Mouse (Mus musculus): Measurements from ENCODE around the gene Ppp1r18.

Ppp1r18 gene

DNA sequence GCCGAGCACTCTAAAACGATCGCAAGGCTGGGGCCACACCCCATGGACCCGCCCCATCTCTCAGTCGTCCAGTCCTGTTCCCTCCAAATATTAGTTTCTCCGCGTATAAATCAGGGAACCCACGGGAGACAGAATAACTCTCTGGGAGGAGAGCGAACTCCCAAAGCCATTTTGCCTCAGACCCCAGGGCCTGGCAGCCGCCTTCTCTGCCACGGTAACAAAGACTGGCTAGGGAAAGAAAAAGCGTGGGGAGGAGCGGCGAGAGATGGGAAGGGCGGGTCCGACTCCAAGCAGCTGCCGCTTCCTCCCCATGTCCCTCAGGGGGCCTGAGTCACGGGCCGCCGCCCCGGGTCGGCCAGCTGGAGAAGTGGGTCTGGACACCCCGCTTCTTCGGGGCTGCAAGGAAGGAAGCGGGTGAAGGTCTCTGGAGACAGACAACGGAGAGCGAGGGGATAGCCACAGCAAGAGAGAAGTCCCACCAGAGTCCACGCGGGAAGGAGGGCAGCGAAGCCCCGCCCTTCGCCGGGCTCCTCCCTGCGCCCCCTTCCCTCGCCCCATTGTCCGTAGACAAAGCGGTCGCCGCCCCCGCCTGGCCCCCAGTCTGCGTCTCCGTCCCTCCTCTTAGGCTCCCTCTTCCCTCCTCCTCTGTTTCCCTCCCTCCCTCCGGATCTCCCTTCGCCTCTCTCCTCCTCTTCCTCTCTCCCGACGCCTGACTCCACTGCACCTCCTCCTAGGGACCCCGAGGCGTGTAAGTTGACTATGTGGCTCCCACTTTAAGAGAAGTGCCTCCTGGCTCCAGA is at the start of gene Ppp1r18:
Ppp1r18 (plus strand) TSS at position 113 of the 800 bp plus-strand sequence.
- DNase-seq, result peak; percentile 93

DNA sequence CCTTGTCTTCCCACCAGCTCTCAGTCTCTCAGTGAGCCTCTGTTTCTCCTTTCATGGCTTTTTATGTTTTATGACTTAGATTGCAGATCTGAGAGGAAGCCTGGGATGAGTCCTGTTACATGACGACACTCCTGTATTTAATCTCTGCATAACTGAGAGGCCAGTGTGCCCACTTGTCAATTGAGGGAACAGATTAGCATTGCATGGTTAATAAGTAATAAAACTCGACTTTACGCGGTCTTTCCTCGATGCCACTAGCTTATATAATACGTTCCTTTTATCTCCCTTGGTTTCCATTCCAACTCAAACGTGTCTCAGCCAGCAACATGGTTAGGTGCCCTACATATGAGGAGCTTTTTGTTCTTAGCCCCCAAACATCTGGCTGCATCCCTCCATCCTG is 49.6 kb upstream of the Ppp1r18 start:
- no peak for DNase-seq

DNA sequence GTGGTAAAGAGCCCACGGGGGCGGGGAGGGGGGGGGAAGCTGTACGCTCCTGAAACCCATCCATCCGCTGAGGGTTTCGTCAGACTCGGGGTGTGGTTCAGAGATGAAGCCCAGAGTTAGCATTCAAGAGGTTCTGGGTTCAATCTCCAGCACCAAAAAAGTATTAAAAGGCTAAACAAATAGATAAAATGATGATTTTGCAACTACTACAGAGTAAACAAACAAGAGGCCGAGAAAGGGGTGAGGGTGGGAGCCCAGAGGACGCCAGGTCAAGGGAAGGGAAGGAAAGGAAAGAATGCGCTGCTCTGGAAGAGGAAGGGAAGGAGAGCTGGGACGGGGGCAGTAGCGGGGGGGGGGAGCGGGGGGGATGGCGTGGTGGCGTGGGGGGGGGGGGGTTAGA is 48.7 kb upstream of the Ppp1r18 start:
- no peak for DNase-seq

DNA sequence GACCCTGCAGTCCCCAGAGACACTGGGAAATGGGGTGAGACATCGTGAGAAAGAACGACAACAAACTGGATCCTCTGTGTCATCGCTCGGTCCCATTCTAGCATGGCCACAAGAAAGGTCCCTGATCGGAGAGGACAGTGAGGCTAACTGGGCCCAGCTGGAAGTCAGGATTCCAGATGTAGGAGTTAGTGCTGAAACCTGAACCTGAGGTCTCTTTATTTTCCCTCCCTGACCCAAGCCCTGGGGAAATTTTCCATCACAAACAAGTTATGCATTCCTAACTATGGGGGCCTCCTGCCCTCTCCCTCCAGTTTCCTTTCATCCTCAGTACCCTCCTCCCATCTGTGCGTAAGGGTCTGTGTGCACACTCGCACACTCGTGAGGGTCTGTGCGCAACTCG is 48.2 kb upstream of the Ppp1r18 start:
- DNase-seq, result no peak

DNA sequence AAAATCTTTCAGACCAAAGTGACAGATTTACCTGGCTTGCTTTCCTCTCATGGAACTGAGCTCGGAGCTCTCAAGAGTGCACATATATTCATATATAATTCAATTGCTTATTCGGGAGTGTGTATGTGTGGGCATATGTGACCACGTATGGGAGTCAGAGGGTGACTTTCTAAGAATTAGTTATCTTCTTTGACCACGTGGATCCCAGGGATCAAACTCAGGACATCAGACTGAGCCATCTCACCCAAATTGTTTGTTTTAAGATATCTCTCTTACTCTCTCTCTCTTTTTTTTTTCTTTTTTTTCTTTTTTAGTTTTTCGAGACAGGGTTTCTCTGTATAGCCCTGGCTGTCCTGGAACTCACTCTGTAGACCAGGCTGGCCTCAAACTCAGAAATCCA is 45.3 kb upstream of the Ppp1r18 start:
- no peak for DNase-seq

DNA sequence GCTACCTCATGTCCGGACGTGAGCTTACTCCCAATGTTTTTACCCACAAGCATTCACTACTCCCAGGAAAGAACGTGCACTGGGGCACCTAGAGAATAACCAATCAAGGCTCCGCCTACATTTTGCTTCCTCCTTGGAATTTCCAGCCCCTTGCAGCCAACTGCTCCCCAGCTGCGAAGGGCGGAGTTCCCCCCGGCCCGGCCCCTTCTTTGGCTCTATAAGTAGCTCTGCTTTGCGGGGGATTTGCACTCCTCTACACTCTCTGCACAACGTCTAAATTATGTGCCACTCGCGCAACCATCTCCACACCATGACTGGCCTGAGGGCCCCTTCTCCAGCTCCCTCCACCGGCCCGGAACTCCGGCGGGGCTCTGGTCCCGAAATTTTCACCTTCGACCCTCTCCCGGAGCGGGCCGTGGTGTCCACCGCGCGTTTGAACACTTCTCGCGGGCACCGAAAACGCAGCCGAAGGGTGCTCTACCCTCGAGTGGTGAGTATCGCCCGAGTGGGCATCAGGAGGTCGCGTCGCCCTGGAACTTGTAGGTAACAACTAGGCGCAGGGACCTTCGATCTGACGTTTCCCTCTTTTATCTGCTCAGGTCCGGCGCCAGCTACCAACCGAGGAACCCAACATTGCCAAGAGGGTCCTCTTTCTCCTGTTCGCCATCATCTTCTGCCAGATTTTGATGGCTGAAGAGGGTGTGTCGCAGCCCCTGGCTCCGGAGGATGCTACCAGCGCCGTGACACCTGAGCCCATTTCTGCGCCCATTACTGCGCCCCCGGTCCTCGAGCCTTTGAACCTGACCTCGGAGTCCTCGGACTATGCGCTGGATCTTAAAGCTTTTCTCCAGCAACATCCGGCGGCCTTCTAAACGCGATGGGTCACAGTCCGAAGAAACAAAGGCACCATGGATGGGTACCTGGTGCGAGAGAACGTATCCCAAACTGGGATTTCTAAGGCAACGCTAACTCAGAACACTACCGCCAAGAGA is 43.7 kb upstream of the Ppp1r18 start, which contains the start of gene Ier3:
Ier3 (plus strand) TSS at position 246 of the 992 bp plus-strand sequence.
- DNase-seq, result peak; percentile 81

DNA sequence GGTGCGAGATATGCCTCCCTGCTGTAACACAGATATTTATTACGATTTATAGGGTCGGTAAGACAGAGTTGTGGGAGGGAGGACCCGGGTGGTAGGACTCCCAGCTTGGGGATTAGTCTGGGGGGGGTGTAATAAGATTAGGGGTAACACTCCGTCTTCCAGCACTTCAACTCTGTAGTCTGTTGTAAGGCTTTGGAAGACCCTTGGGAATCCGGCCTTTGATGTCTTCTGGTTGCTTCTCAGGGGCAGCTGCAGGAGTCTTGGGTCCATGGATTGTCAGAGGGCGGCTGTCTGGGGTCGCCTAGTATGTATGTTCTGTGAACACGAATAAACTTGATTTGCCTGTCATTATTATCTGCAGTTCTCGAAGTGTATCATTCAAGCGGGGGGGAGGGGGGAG is 42.8 kb upstream of the Ppp1r18 start:
- peak; percentile 67 for DNase-seq

DNA sequence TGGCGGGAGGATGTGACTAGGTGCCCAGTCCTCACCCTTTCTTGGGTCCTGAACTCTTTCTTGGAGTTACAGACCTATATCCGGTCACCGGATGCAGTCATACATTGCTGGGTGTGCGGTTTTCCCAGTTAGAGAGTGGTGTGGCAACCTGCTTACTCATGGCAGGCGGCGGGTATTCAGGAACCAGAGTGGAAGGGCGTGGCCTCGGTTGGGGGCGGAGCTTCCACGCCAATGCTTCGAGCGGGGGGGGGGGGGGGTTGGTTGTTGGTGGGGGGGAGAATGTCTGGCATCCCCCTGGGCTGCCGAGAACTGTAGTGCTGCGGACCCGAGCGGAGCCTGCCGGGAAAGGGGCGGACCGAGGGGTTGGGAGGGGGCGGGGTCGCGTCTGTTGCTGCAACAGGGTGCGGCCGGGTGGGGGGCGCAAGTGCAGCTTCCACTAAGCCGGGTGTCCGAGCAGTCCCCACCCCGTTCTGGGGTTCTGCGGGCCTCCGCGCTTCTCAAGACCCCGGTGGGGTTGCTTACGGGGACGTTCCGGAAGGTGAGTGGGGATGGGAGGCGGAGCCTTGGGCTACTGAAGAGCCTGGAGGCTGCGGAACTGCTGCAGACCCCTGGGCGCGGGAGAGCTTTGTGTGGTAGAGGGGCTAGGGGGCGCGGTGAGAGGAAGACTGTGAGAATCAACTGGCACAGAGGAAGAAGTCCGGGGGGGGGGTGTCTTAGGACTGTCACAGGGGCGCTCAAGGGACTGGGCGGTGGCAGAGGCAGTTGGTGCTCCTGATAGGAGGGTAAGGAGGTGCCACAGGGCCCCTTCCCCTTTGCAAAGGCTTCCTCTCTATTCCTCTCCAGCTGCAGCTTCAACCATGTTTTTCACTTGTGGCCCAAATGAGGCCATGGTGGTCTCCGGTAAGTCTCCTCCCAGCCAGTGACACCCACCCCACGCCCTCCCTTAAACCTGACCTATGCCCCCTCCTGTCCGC is 42.1 kb upstream of the Ppp1r18 start, which contains the start of gene Flot1:
Flot1 (plus strand) TSS at position 267 of the 974 bp plus-strand sequence.
- DNase-seq, result peak; percentile 92

DNA sequence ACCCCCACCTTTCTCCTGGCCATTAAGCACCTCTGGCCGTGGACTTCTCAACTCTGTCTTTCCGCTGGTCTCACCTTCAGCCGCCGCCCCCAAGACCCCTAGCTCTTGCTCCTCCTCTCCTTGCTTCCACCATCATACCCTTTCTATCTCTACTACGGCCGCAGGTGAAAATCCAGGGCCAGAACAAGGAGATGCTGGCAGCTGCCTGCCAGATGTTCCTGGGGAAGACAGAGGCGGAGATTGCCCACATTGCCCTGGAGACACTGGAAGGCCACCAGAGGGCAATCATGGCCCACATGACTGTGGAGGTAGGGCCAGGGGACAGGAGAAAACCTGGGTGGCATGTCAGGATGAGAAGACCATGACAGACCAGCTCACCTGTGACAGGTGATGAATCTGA is 41.0 kb upstream of the Ppp1r18 start:
- DNase-seq, result peak; percentile 28

DNA sequence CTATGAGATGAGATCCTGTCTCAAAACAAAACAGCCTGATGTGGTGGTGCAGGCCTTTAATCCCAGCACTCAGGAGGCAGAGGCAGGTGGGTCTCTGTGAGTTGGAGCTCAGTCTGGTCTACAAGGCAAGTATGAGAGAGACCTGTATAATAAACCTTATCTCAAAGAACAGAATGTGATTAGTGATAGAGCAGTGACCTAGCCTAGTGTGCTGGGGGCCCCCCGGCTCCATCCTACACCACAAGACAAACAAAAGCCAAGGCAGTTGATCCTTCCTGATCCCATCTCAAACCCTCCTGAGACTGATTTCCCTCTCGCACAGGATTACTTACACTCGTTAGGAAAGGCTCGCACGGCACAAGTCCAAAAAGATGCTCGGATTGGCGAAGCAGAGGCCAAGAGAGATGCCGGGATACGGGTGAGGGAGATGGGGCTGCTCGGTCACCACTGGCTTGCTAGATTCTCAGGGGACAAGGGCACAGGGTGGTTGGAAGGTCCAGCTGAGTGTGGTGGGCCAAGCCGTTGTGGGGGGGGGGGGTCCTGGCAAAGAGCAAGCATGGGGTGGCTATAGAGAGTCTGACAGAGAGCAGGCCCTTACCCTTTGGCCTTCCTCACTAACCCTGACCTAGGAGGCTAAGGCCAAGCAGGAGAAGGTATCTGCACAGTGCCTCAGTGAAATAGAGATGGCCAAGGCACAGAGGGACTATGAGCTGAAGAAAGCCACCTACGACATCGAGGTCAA is 40.1 kb upstream of the Ppp1r18 start:
- no peak for DNase-seq

DNA sequence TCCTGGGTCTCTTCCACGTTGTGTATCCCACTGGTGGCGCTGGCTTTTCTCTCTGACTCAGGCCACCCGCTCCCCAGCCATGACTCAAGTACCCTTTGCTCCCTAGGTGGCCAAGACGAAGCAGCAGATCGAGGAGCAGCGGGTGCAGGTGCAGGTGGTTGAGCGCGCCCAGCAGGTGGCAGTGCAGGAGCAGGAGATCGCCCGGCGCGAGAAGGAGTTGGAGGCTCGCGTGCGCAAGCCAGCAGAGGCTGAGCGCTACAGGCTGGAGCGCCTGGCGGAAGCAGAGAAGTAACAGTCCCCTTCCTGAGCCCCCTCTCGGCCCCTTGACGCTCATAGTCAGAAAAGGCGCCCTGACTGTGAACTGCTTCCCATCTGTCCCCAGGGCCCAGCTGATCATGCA is 35.7 kb upstream of the Ppp1r18 start:
- peak; percentile 89 for DNase-seq

DNA sequence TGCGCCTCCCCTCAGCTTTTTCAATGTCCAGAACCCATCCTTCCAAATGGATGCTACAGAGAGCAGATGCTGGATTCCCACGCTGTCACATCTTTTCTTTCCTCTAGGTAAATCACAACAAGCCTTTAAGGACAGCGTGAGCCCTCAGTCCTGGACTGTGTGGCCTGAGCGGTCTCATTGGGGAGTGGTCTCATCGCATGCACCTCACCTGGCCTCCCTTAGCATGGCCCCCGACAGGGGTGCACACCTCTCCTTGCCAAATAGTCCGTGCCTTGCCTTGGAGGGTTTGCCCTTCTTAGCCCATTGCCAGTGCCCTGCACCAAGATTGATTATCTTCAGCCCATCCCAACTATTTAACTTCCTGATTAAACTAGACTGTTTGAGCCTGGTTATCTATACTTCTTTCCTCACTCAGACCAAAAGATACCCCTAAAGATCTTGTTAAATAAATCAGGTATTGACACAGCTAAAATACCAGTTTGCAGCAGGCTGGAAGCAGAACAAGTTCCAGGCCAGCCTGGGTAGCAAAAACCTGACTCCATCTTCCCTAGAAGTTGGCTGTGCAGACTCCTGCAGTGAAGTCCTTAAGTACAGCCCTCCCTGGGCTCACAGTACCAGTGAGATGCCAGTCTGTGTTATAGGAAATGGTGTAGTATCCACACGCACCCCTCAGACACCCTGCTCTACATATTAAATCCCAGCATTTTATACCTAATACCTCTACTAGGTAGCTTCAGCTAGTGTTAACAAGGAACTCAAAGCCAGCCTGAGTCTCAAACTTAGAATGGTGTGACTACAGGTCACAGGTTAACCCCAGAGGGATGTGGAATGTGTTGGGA is 32.8 kb upstream of the Ppp1r18 start:
- peak; percentile 37 for DNase-seq

DNA sequence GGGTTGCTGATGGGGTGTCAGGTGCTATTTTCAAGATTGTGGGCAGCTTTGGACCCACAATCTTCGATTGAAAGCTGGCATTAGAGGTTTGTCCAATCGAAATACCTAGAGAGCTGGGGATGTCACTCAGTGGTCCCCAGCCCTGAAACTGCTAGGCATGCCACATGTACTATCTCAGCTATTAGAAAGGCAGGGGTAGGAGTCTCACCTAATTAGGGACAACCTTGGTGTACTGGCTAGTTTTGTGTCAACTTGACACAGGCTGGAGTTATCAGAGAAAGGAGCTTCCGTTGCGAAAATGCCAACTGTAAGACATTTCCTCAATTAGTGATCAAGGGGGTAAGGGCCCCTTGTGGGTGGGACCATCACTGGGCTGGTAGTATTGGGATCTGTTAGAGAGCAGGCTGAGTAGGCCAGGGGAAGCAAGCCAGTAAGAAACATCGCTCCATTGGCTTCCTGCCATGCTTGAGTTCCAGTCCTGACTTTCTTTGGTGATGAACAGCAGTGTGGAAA is 32.1 kb upstream of the Ppp1r18 start:
- DNase-seq, result no peak

DNA sequence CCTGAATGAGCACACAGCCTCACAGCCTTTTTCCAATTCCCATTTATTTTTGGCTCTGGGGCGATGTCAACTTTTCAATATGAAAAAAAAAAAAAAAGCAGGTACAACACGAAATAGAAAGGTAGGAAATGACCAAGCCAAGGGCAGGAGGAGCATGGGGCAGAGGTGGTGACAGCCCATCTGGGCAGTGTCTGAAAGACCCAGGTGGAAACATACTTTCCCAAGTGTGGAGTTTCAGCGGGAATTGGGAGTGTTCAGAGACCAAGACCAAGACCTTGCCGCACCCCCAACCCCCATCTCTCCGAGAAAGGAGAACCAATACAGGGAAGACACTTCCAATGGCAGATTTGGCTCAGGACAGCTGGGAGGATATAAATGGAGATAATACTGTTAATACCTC is 31.5 kb upstream of the Ppp1r18 start:
- DNase-seq, result peak; percentile 18

DNA sequence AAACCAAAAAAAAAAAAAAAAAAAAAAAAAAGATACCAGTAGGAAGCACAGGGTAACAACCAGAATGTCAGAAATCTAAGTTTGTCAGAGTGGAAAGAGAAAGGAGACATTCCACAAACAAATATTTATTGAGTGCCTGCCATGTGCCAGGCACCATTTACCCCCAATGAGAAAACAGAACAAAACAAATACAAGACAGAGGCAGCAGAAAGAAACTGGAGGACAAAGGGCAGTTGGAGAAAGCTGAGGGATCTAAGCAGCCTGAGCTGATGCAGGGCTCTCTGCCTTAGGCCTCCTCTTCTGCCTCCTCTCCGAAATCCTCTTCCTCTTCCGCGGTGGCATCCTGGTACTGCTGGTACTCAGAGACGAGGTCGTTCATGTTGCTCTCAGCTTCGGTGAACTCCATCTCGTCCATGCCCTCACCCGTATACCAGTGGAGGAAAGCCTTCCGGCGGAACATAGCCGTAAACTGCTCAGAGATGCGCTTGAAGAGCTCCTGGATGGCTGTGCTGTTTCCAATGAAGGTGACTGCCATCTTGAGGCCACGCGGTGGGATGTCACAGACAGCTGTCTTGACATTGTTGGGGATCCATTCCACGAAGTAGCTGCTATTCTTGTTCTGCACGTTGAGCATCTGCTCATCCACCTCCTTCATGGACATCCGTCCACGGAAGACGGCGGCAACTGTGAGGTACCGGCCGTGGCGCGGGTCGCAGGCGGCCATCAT is 30.5 kb upstream of the Ppp1r18 start:
- peak; percentile 34 for DNase-seq

DNA sequence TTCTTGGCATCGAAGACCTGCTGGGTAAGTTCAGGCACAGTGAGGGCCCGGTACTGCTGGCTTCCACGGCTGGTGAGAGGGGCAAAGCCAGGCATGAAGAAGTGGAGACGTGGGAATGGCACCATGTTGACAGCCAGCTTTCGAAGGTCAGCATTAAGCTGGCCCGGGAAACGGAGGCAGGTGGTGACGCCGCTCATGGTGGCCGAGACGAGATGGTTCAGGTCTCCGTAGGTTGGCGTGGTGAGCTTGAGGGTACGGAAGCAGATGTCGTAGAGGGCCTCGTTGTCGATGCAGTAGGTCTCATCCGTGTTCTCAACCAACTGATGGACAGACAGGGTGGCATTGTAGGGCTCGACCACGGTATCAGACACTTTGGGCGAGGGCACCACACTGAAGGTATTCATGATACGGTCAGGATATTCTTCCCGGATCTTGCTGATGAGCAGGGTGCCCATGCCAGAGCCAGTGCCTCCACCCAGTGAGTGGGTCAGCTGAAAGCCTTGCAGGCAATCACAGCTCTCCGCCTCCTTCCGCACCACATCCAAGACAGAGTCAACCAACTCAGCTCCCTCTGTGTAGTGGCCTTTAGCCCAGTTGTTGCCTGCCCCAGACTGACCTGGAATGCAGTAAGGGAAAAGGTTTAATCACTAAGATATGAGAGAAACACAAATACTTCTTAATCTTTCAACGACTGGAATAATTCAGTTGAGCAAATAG is 29.8 kb upstream of the Ppp1r18 start:
- DNase-seq, result no peak

DNA sequence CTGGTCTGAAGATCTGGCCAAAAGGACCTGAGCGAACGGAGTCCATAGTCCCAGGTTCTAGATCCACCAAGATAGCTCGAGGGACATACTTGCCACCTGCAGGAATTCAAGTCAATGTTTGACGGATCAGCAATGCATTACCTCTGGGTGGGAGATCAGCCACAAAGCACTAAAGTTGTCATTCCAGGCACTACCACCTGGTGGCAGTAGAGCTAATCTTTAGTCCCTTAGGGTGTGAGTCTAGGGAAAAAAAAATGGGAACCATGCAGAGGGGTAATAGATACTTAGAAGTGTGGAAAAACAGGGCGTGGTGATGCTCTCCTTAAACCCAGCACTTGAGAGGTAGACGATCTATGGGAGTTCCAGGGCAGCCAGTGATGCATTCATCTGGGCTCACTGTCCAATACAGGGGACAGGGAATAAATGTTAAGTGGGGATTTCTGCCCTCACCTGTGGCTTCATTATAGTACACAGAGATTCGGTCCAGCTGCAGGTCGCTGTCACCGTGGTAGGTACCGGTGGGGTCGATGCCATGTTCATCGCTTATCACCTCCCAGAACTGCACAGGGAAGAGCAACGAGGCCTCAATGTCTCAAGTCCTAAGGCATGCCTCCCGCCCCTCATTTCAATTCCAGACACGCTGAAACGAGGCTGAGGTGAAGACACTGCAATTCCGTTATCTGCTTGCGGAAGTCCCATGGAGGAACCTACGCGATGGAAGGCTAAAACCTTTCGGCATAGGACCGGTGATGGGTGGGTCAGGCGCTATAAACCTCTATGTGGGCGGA is 29.0 kb upstream of the Ppp1r18 start:
- peak; percentile 94 for DNase-seq

DNA sequence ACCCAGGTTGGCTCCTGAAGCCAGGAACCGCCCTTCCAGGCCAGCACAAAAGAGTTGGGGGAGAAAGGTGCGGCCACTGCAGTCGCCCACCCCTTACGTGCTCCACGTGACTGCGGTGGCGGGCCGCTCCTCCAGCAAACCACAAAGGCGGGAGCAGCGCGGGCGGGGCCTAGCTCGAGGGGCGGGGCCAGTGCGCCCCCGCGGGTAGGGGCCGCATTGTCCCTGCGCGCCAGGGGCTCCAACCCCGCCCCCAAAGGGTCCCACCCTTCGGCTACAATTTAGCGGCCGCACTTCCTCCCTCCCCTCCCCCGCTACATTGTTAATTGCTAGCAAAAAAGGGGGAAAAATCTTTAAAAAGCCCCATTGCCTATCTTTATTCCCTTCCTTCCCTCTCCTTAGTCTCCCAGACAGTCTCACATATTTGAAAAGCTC is 28.4 kb upstream of the Ppp1r18 start:
- DNase-seq, result peak; percentile 92

Measured in retina, postnatal 1 day (tissue).